8 mouse cellular contexts compared by ENCODE assay signal in genomic region chr6:49074117-49074490, GRCm38 (mm10). TPM values are rescaled to one million over a fixed set of nuclear protein-coding genes. Genes with fewer than 3 reads are reported as not detected.
DNase-seq lines count a peak whose midpoint lies in the region; ATAC-seq lines count a peak whose summit lies in the region.

No protein-coding gene starts in this region.

- H3K9me3 ChIP-seq in heart, embryonic 12.5 days (replicated peaks): no peaks in the 10 kb centered on the region
- no peaks in the 10 kb centered on the region for H3K9me3 ChIP-seq in limb, embryonic 10.5 days (replicated peaks)
- H3K9me3 ChIP-seq in midbrain, embryonic 12.5 days: no peaks in the 10 kb centered on the region

- 0 out of 2 replicates have a peak, but pooled peaks cover 2% of the 10 kb centered on the region for H3K36me3 ChIP-seq in heart, embryonic 12.5 days
- H3K36me3 ChIP-seq in limb, embryonic 10.5 days: peaks cover 17% of the 10 kb centered on the region
- no peaks in the 10 kb centered on the region for H3K36me3 ChIP-seq in midbrain, embryonic 12.5 days

- H3K27ac ChIP-seq in heart, embryonic 12.5 days (ENCODE audit: poor library complexity, severe bottlenecking): peak overlapping the region; percentile 73
- H3K27ac ChIP-seq in limb, embryonic 10.5 days: peak overlapping the region; percentile 93
- peak overlapping the region; percentile 82 for H3K27ac ChIP-seq in midbrain, embryonic 12.5 days (replicated peaks)

- ATAC-seq in heart, embryonic 12.5 days (ENCODE audit: insufficient number of reproducible peaks, low FRiP score): peak; percentile 59
- 0 out of 2 replicates have a peak, but pooled peaks have one; percentile 36 for ATAC-seq in erythroid progenitor cell, adult 5-6 weeks (replicated peaks; ENCODE audit: low FRiP score, poor library complexity, severe bottlenecking)
- no peak; the same call in none of the 2 replicates for ATAC-seq in midbrain, embryonic 12.5 days (ENCODE audit: low FRiP score, low read depth)

- WGBS in heart, embryonic 12.5 days: 3% methylated on average over 19 of the region's 19 CpGs
- WGBS in limb, embryonic 10.5 days: 4% methylated on average over 19 of the region's 19 CpGs
- 1% methylated on average over 19 of the region's 19 CpGs for WGBS in midbrain, embryonic 12.5 days

- H3K4me2 ChIP-seq in heart, embryonic 12.5 days: peak overlapping the region; percentile 92
- H3K4me2 ChIP-seq in midbrain, embryonic 12.5 days (replicated peaks): peak overlapping the region; percentile 93

- peak overlapping the region; percentile 93 for H3K9ac ChIP-seq in heart, embryonic 12.5 days
- H3K9ac ChIP-seq in midbrain, embryonic 12.5 days (replicated peaks): peak overlapping the region; percentile 89

- peak overlapping the region; percentile 81 for H3K4me3 ChIP-seq in heart, embryonic 12.5 days
- H3K4me3 ChIP-seq in limb, embryonic 10.5 days: peak overlapping the region; percentile 78
- peak overlapping the region; percentile 98 for H3K4me3 ChIP-seq in midbrain, embryonic 12.5 days

- H3K27me3 ChIP-seq in heart, embryonic 12.5 days (replicated peaks): no peaks in the 10 kb centered on the region
- no peaks in the 10 kb centered on the region for H3K27me3 ChIP-seq in limb, embryonic 10.5 days (ENCODE audit: low read depth, poor library complexity, severe bottlenecking)
- no peaks in the 10 kb centered on the region for H3K27me3 ChIP-seq in midbrain, embryonic 12.5 days

- no peak for DNase-seq in heart, postnatal 14 days
- peak; percentile 52 for DNase-seq in ES-CJ7 (ENCODE audit: low read depth, low spot score)
- no peak for DNase-seq in limb, embryonic 10.5 days (ENCODE audit: low spot score)
- no peak for DNase-seq in frontal cortex, postnatal 36 days (ENCODE audit: low spot score in 2 of 2)
- DNase-seq in gastrocnemius, postnatal 36 days: no peak

- intact Hi-C loops in heart, postnatal 14 days (cut with DNase I): loop anchor here (5.0 kb wide), 1 partner anchor 138 kb away; the partner anchor contains the start of gene Igf2bp3
- intact Hi-C loops in gastrocnemius, postnatal 36 days (cut with DNase I): no loop called here

- H3K4me1 ChIP-seq in heart, embryonic 12.5 days (replicated peaks): peaks cover 13% of the 10 kb centered on the region
- peaks cover 13% of the 10 kb centered on the region for H3K4me1 ChIP-seq in limb, embryonic 10.5 days
- H3K4me1 ChIP-seq in midbrain, embryonic 12.5 days: peaks cover 14% of the 10 kb centered on the region

RNA-seq across cellular contexts. Expression of gene Malsu1, which starts 0.5 kb away (rescaled TPM):
- 59.5 and 67.0 TPM in 2 replicates for polyA plus RNA-seq in heart, embryonic 12.5 days (2016; fragmentation: Nextera tagmentation; extraction: Ambion mirVana)
- 10 to 100 TPM; 36.7 to 40.0 TPM for total RNA-seq in heart, postnatal 14 days (2021)
- 4.2 and 21.6 TPM in 2 replicates for total RNA-seq in erythroid progenitor cell, adult 5-6 weeks (2015; ENCODE audit: low replicate concordance)
- total RNA-seq in erythroid progenitor cell, adult 5-6 weeks (2017; ENCODE audit: low replicate concordance): 0.45 and 6.3 TPM in 2 replicates
- 69.1 and 69.8 TPM in 2 replicates for polyA plus RNA-seq in limb, embryonic 10.5 days (2016; fragmentation: Nextera tagmentation; extraction: Ambion mirVana)
- polyA plus RNA-seq in midbrain, embryonic 12.5 days (2016; fragmentation: Nextera tagmentation; extraction: Ambion mirVana): 60.9 and 67.0 TPM in 2 replicates
- 10 to 100 TPM; 42.3 to 43.0 TPM for total RNA-seq in gastrocnemius, postnatal 36 days (2021)

RNA-seq across cellular contexts. Expression of gene Gpnmb, which starts 37.8 kb away (rescaled TPM):
- 0.40 and 0.49 TPM in 2 replicates for polyA plus RNA-seq in heart, embryonic 12.5 days (2016; fragmentation: Nextera tagmentation; extraction: Ambion mirVana)
- total RNA-seq in heart, postnatal 14 days (2021): 1 to 10 TPM in 1 of 2 experiments, under 1 TPM in 1; 0.59 to 1.1 TPM
- 13.7 TPM in 1 of 2 replicates, not detected in the other for total RNA-seq in erythroid progenitor cell, adult 5-6 weeks (2015; ENCODE audit: low replicate concordance)
- total RNA-seq in erythroid progenitor cell, adult 5-6 weeks (2017; ENCODE audit: low replicate concordance): 0.13 TPM in 1 of 2 replicates, not detected in the other
- polyA plus RNA-seq in limb, embryonic 10.5 days (2016; fragmentation: Nextera tagmentation; extraction: Ambion mirVana): 0.23 and 0.33 TPM in 2 replicates
- 0.20 and 0.30 TPM in 2 replicates for polyA plus RNA-seq in midbrain, embryonic 12.5 days (2016; fragmentation: Nextera tagmentation; extraction: Ambion mirVana)
- total RNA-seq in gastrocnemius, postnatal 36 days (2021): 1 to 10 TPM; 1.0 to 2.2 TPM
